Comparison of ENCODE assay signal across 9 mouse cellular contexts in the genomic region with DNA sequence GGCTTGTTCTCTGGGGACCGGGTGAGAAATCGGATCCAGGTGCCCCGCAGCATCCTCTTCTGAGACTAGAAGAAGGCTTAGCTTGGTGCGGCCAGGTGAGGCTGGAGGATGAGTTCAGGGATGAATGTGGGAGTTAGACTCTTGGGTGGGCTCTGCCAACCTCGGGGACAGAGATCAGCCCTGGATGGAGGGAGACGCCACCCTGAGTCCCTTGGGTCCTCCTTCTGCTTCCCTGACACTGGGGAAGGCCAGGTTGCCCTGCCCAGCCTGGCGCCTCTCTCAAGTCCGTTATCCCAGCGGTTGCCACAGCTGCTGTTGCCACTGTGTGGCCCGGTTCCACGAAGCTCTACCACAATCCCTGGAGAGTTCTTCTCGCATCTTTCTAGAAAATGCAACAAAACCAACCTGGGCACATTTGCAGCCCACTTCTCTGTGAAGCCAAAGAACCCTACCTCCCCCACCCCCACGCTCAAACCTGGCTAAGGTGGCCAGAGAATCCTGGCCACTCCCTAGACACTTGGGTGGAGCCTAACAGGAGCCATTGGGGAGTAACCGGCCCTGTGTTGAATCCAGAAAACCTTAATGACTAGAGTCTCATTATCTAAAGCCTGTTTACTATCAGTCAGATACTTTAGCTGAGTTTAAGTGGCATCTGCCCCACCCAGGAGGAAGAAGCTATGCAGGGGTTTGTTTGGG. TPM values are rescaled to one million over a fixed set of nuclear protein-coding genes. Genes with fewer than 3 reads are reported as not detected.
DNase-seq lines count a peak whose midpoint lies in the region; ATAC-seq and TF ChIP-seq lines count a peak whose summit lies in the region.
"Had no signal": no experiment of that assay in that cellular context is flagged by ENCODE, and none has a peak within 500 bp of the region (broad histone marks: within the 10 kb centered on the region; RNA-seq: fewer than 3 reads in every experiment).

No protein-coding gene starts in this region.

- ATAC-seq in kidney, postnatal 0 days (replicated peaks; ENCODE audit: low FRiP score, low read depth) = no peak
- peak; percentile 65 for ATAC-seq in embryonic facial prominence, embryonic 14.5 days (ENCODE audit: low read depth)
- peak; percentile 43 for ATAC-seq in intestine, embryonic 15.5 days
- peak; percentile 73 for ATAC-seq in neural tube, embryonic 14.5 days (ENCODE audit: low read depth)

- H3K4me3 ChIP-seq in kidney, postnatal 0 days (replicated peaks; ENCODE audit: low read depth, low read length) = peak overlapping the region; percentile 29
- peak overlapping the region; percentile 46 for H3K4me3 ChIP-seq in embryonic facial prominence, embryonic 14.5 days (ENCODE audit: low read depth, low read length)
- H3K4me3 ChIP-seq in intestine, embryonic 15.5 days (replicated peaks) = peak overlapping the region; percentile 36
- H3K4me3 ChIP-seq in neural tube, embryonic 14.5 days (ENCODE audit: low read depth, low read length) = peak overlapping the region; percentile 56
- no peak overlapping the region for H3K4me3 ChIP-seq in lung, adult 2 months (replicated peaks; ENCODE audit: extremely low read depth, low read depth, low read length)

- WGBS in kidney, postnatal 0 days = 10% methylated on average over 14 of the region's 14 CpGs
- WGBS in embryonic facial prominence, embryonic 14.5 days = 8% methylated on average over 10 of the region's 14 CpGs
- 10% methylated on average over 14 of the region's 14 CpGs for WGBS in intestine, embryonic 15.5 days
- WGBS in neural tube, embryonic 14.5 days = 7% methylated on average over 14 of the region's 14 CpGs
- WGBS in lung, adult 2 months = 7% methylated on average over 13 of the region's 14 CpGs

- no peaks in the 10 kb centered on the region for H3K4me1 ChIP-seq in kidney, postnatal 0 days (replicated peaks; ENCODE audit: insufficient read depth, low read length)
- H3K4me1 ChIP-seq in embryonic facial prominence, embryonic 14.5 days (ENCODE audit: control insufficient read depth, insufficient read depth, low read length) = peaks cover 3% of the 10 kb centered on the region; the same call in 1 of the 2 replicates
- no peaks in the 10 kb centered on the region; the same call in 1 of the 2 replicates for H3K4me1 ChIP-seq in intestine, embryonic 15.5 days (replicated peaks)
- H3K4me1 ChIP-seq in neural tube, embryonic 14.5 days (ENCODE audit: control insufficient read depth, insufficient read depth, low read length) = no peaks in the 10 kb centered on the region
- no peaks in the 10 kb centered on the region for H3K4me1 ChIP-seq in lung, adult 2 months (ENCODE audit: control insufficient read depth, insufficient read depth, low read length)

- H3K9me3 ChIP-seq in kidney, postnatal 0 days (replicated peaks; ENCODE audit: low read length) = no peaks in the 10 kb centered on the region
- no peaks in the 10 kb centered on the region for H3K9me3 ChIP-seq in embryonic facial prominence, embryonic 14.5 days (ENCODE audit: control insufficient read depth, low read length)
- no peaks in the 10 kb centered on the region for H3K9me3 ChIP-seq in intestine, embryonic 15.5 days
- peaks cover 4% of the 10 kb centered on the region; the same call in 1 of the 2 replicates for H3K9me3 ChIP-seq in neural tube, embryonic 14.5 days (ENCODE audit: control insufficient read depth, low read length)

- peaks cover 12% of the 10 kb centered on the region for H3K27me3 ChIP-seq in kidney, postnatal 0 days (ENCODE audit: insufficient read depth, low read length)
- H3K27me3 ChIP-seq in embryonic facial prominence, embryonic 14.5 days (replicated peaks; ENCODE audit: control insufficient read depth, insufficient read depth, low read length) = peaks cover 22% of the 10 kb centered on the region
- H3K27me3 ChIP-seq in intestine, embryonic 15.5 days (replicated peaks) = peaks cover 17% of the 10 kb centered on the region
- H3K27me3 ChIP-seq in neural tube, embryonic 14.5 days (ENCODE audit: control insufficient read depth, insufficient read depth, low read length) = no peaks in the 10 kb centered on the region

- no peak for TF ChIP-seq CTCF in kidney, postnatal 0 days (IDR thresholded peaks at IDR 0.05; ENCODE audit: low read depth)
- no peak for TF ChIP-seq CTCF in lung, adult 2 months (IDR thresholded peaks at IDR 0.05; ENCODE audit: insufficient read depth, low read length)

- no peak overlapping the region for H3K27ac ChIP-seq in kidney, postnatal 0 days
- no peak overlapping the region for H3K27ac ChIP-seq in embryonic facial prominence, embryonic 14.5 days (replicated peaks; ENCODE audit: low read depth, low read length)
- no peak overlapping the region for H3K27ac ChIP-seq in intestine, embryonic 15.5 days
- H3K27ac ChIP-seq in neural tube, embryonic 14.5 days (ENCODE audit: low read depth, low read length) = no peak overlapping the region

- H3K4me2 ChIP-seq in kidney, postnatal 0 days (ENCODE audit: low read length) = peak overlapping the region; percentile 59
- peak overlapping the region; percentile 74 for H3K4me2 ChIP-seq in embryonic facial prominence, embryonic 14.5 days (ENCODE audit: low read depth, low read length)
- peak overlapping the region; percentile 69 for H3K4me2 ChIP-seq in intestine, embryonic 15.5 days (replicated peaks)
- peak overlapping the region; percentile 84 for H3K4me2 ChIP-seq in neural tube, embryonic 14.5 days (ENCODE audit: low read depth, low read length)

- no peak overlapping the region for H3K9ac ChIP-seq in kidney, postnatal 0 days (ENCODE audit: low read depth, low read length)
- peak overlapping the region; percentile 68 for H3K9ac ChIP-seq in embryonic facial prominence, embryonic 14.5 days (ENCODE audit: low read depth, low read length)
- H3K9ac ChIP-seq in intestine, embryonic 15.5 days = no peak overlapping the region
- peak overlapping the region; percentile 75 for H3K9ac ChIP-seq in neural tube, embryonic 14.5 days (replicated peaks; ENCODE audit: low read depth, low read length)

- DNase-seq in kidney, postnatal 0 days (ENCODE audit: low spot score) = no peak
- no peak for DNase-seq in kidney, postnatal 14 days
- no peak for DNase-seq in embryonic facial prominence, embryonic 14.5 days (ENCODE audit: low spot score)
- DNase-seq in lung, adult 2 months = no peak
- DNase-seq in gastrocnemius, adult 8-10 months (ENCODE audit: low spot score in 2 of 2) = no peak
- DNase-seq in urinary bladder, postnatal 25 days (ENCODE audit: low spot score) = no peak
- DNase-seq: gastrocnemius, postnatal 25 days had no signal

- H3K36me3 ChIP-seq in kidney, postnatal 0 days (ENCODE audit: insufficient read depth, low read length) = no peaks in the 10 kb centered on the region
- H3K36me3 ChIP-seq in embryonic facial prominence, embryonic 14.5 days (ENCODE audit: control insufficient read depth, insufficient read depth, low read length) = no peaks in the 10 kb centered on the region
- no peaks in the 10 kb centered on the region for H3K36me3 ChIP-seq in intestine, embryonic 15.5 days
- H3K36me3 ChIP-seq in neural tube, embryonic 14.5 days (ENCODE audit: control insufficient read depth, insufficient read depth, low read length) = no peaks in the 10 kb centered on the region

- no peak for TF ChIP-seq POLR2A in lung, adult 2 months (IDR thresholded peaks at IDR 0.05; ENCODE audit: borderline replicate concordance, extremely low read depth, low read depth, low read length)

RNA-seq across cellular contexts. Expression of a gene that starts 0.5 kb away (rescaled TPM):
- 0.03 and 0.05 TPM in 2 replicates for polyA plus RNA-seq in kidney, postnatal 0 days (2015; fragmentation: Nextera tagmentation; extraction: Ambion mirVana)
- 4.1 TPM in 2 replicates for polyA plus RNA-seq in embryonic facial prominence, embryonic 14.5 days (2014; fragmentation: Nextera tagmentation; extraction: Ambion mirVana)
- polyA plus RNA-seq in intestine, embryonic 15.5 days (2015; fragmentation: Nextera tagmentation; extraction: Ambion mirVana) = 0.48 and 0.55 TPM in 2 replicates
- polyA plus RNA-seq in neural tube, embryonic 14.5 days (2014; fragmentation: Nextera tagmentation; extraction: Ambion mirVana) = 15.6 and 17.9 TPM in 2 replicates
- polyA plus RNA-seq in lung, adult 2 months (2012; rRNA removed) = not detected in 2 replicates
- not detected for total RNA-seq in gastrocnemius, adult 8-10 months (2022)
- total RNA-seq: gastrocnemius, postnatal 25 days had no signal

RNA-seq across cellular contexts. Expression of a gene that starts 41.9 kb away (rescaled TPM):
- not detected in 2 replicates for polyA plus RNA-seq in kidney, postnatal 0 days (2015; fragmentation: Nextera tagmentation; extraction: Ambion mirVana)
- polyA plus RNA-seq in embryonic facial prominence, embryonic 14.5 days (2014; fragmentation: Nextera tagmentation; extraction: Ambion mirVana) = not detected in 2 replicates
- polyA plus RNA-seq in intestine, embryonic 15.5 days (2015; fragmentation: Nextera tagmentation; extraction: Ambion mirVana) = not detected in 2 replicates
- polyA plus RNA-seq in neural tube, embryonic 14.5 days (2014; fragmentation: Nextera tagmentation; extraction: Ambion mirVana) = not detected in 2 replicates
- not detected in 2 replicates for polyA plus RNA-seq in lung, adult 2 months (2012; rRNA removed)
- total RNA-seq in gastrocnemius, adult 8-10 months (2022) = not detected
- total RNA-seq: gastrocnemius, postnatal 25 days had no signal

RNA-seq across cellular contexts. Expression of a gene that starts 57.9 kb away (rescaled TPM):
- polyA plus RNA-seq in kidney, postnatal 0 days (2015; fragmentation: Nextera tagmentation; extraction: Ambion mirVana) = 10.4 and 10.9 TPM in 2 replicates
- polyA plus RNA-seq in embryonic facial prominence, embryonic 14.5 days (2014; fragmentation: Nextera tagmentation; extraction: Ambion mirVana) = 16.7 and 19.5 TPM in 2 replicates
- 11.6 and 11.9 TPM in 2 replicates for polyA plus RNA-seq in intestine, embryonic 15.5 days (2015; fragmentation: Nextera tagmentation; extraction: Ambion mirVana)
- 24.1 and 30.7 TPM in 2 replicates for polyA plus RNA-seq in neural tube, embryonic 14.5 days (2014; fragmentation: Nextera tagmentation; extraction: Ambion mirVana)
- polyA plus RNA-seq in lung, adult 2 months (2012; rRNA removed) = 1.9 and 3.7 TPM in 2 replicates
- 1 to 10 TPM; 4.2 to 5.5 (median 5.2) TPM for total RNA-seq in gastrocnemius, adult 8-10 months (2022)

Comparison
In these comparisons a context has a peak if more than half of its experiments do, and no peak if none do; other contexts are left out.
1. H3K9ac ChIP-seq: peak in embryonic facial prominence, embryonic 14.5 days (single experiment) and neural tube, embryonic 14.5 days (single experiment); none in kidney, postnatal 0 days (single experiment) and intestine, embryonic 15.5 days (single experiment).
2. Peak in every context shown above with its lines, with median percentiles within 50 percentile points of each other: H3K4me2 ChIP-seq.